Mouse (Mus musculus) liver, adult 2 months (tissue): ENCODE measurements around the gene Galnt3.

Source experiments
- CTCF ChIP-seq: fragments of 200-500 bp; IDR thresholded peaks from 2 replicates; pipeline ENCODE4 v1.5.1; 2011; ENCODE audit warnings: low read depth, low read length, control low read depth
- POLR2A ChIP-seq: fragments of 200-500 bp; IDR thresholded peaks from 2 replicates; pipeline ENCODE4 v1.6.1; 2011; ENCODE audit warnings: low read length, control low read depth; ENCODE audit not compliant: insufficient read depth; ENCODE audit errors: extremely low read depth

DNA sequence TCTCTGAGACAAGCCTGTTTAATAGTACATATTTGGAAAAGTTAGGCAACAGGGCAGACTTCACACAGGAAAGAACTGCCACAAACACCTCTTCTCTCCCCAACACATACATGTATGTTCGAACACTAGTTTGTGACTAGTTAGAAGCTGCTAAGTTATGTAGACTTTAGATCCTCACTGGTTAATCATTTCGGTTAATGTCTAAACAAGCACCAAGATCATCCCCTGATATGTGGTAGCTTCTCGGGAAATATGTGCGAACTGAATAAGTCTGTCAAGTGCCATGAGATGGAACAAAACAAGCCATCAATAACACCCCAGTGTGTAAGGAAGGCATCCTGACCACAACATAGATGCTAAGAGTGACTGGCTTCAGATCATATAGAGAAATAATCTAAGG lies 2.1 kb upstream of the Galnt3 start:
- TF ChIP-seq CTCF (no peak), POLR2A (no peak)
